Mouse (Mus musculus) testis, adult 2 months (tissue): ENCODE data around the gene Mok. TPM values are rescaled to one million over a fixed set of nuclear protein-coding genes. Genes with fewer than 3 reads are reported as not detected.

ENCODE experiments used
- H3K27ac ChIP-seq: fragments of 200-500 bp; 2 replicates; pipeline ENCODE4 v1.5.1; 2012; ENCODE audit warnings: low read depth, low read length; ENCODE audit not compliant: control insufficient read depth, insufficient read depth
- H3K27me3 ChIP-seq: fragments of 200-500 bp; 2 replicates; pipeline ENCODE4 v1.6.1; 2012; ENCODE audit warnings: mild to moderate bottlenecking, low read length, moderate library complexity; ENCODE audit not compliant: control insufficient read depth, insufficient read depth
- H3K36me3 ChIP-seq: fragments of 200-500 bp; 2 replicates; pipeline ENCODE4 v1.6.1; 2012; ENCODE audit warnings: mild to moderate bottlenecking, low read length; ENCODE audit not compliant: control insufficient read depth, insufficient read depth
- H3K4me1 ChIP-seq: fragments of 200-500 bp; 2 replicates; pipeline ENCODE4 v1.6.1; 2012; ENCODE audit warnings: low read length; ENCODE audit not compliant: control insufficient read depth, insufficient read depth
- H3K4me3 ChIP-seq: fragments of 200-500 bp; 2 replicates; pipeline ENCODE4 v1.5.1; 2012; ENCODE audit warnings: low read depth, mild to moderate bottlenecking, low read length, moderate library complexity, mixed read lengths; ENCODE audit not compliant: control insufficient read depth
- CTCF ChIP-seq: fragments of 200-500 bp; IDR thresholded peaks from 2 replicates; pipeline ENCODE4 v1.5.1; 2012; ENCODE audit warnings: low read depth, mild to moderate bottlenecking, inconsistent platforms, low read length, moderate library complexity; ENCODE audit not compliant: control insufficient read depth, insufficient read depth, insufficient replicate concordance
- POLR2A ChIP-seq: fragments of 200-500 bp; IDR thresholded peaks from 2 replicates; pipeline ENCODE4 v1.6.1; 2012; ENCODE audit warnings: low read depth, mild to moderate bottlenecking, inconsistent platforms, low read length, moderate library complexity; ENCODE audit not compliant: control insufficient read depth
- polyA plus RNA-seq: library from polyadenylated mRNA; depleted of rRNA; stranded (reverse); fragments of >200 nt; gene quantifications from 2 replicates; pipeline ENCODE4 v1.2.3, GENCODE M21; 2012

Gene Mok
- polyA plus RNA-seq, 1 experiment: 96.9 TPM

- peaks cover under 1% of the 10 kb centered on the region; the same call in 1 of the 2 replicates for H3K36me3 ChIP-seq
- H3K4me3 ChIP-seq: no peak overlapping the region
- no peak overlapping the region for H3K27ac ChIP-seq
- H3K27me3 ChIP-seq: no peaks in the 10 kb centered on the region
- H3K4me1 ChIP-seq: no peaks in the 10 kb centered on the region; the same call in 1 of the 2 replicates
- no peak for TF ChIP-seq POLR2A
- TF ChIP-seq CTCF: no peak
Measured at GRCm38 (mm10) chr12:110837192-110837841, 3.4 kb downstream of the Mok start.

GRCm38 (mm10) chr12:110836729-110837128 is 4.0 kb downstream of the Mok start:
- H3K4me3 ChIP-seq: no peak overlapping the region
- TF ChIP-seq CTCF: no peak
- H3K4me1 ChIP-seq: no peaks in the 10 kb centered on the region; the same call in 1 of the 2 replicates
- peaks cover 1% of the 10 kb centered on the region; the same call in 1 of the 2 replicates for H3K36me3 ChIP-seq
- H3K27me3 ChIP-seq: no peaks in the 10 kb centered on the region
- H3K27ac ChIP-seq: no peak overlapping the region

- Histone ChIP-seq H3K4me3 (no peak overlapping the region), H3K27ac (no peak overlapping the region), H3K4me1 (no peaks in the 10 kb centered on the region; the same call in 1 of the 2 replicates), H3K27me3 (no peaks in the 10 kb centered on the region), H3K36me3 (peaks cover 1% of the 10 kb centered on the region)
- TF ChIP-seq CTCF (no peak), POLR2A (no peak)
Measured at GRCm38 (mm10) chr12:110835182-110835581, 5.6 kb downstream of the Mok start.

- no peak overlapping the region for H3K27ac ChIP-seq
- H3K36me3 ChIP-seq: peaks cover 2% of the 10 kb centered on the region
- H3K4me3 ChIP-seq: no peak overlapping the region
Measured at GRCm38 (mm10) chr12:110830293-110831024, 10.3 kb downstream of the Mok start.

GRCm38 (mm10) chr12:110828908-110829307 is 11.8 kb downstream of the Mok start:
- Histone ChIP-seq H3K36me3 (peaks cover 2% of the 10 kb centered on the region), H3K27ac (no peak overlapping the region), H3K27me3 (no peaks in the 10 kb centered on the region), H3K4me1 (no peaks in the 10 kb centered on the region), H3K4me3 (no peak overlapping the region)
- no peak for TF ChIP-seq POLR2A
- TF ChIP-seq CTCF: no peak

More at GRCm38 (mm10) chr12:110830293-110831024, 10.3 kb downstream of the Mok start:
- TF ChIP-seq CTCF (no peak), POLR2A (no peak)
- H3K4me1 ChIP-seq: no peaks in the 10 kb centered on the region
- H3K27me3 ChIP-seq: no peaks in the 10 kb centered on the region

- Histone ChIP-seq H3K4me3 (no peak overlapping the region), H3K4me1 (no peaks in the 10 kb centered on the region), H3K36me3 (no peaks in the 10 kb centered on the region), H3K27ac (no peak overlapping the region), H3K27me3 (no peaks in the 10 kb centered on the region)
- TF ChIP-seq POLR2A: no peak
- no peak for TF ChIP-seq CTCF
Measured at GRCm38 (mm10) chr12:110822366-110822765, 18.4 kb downstream of the Mok start.

GRCm38 (mm10) chr12:110821787-110822186 is 19.0 kb downstream of the Mok start:
- no peak for TF ChIP-seq POLR2A
- TF ChIP-seq CTCF: no peak
- no peak overlapping the region for H3K27ac ChIP-seq
- H3K27me3 ChIP-seq: no peaks in the 10 kb centered on the region
- H3K4me3 ChIP-seq: no peak overlapping the region
- H3K4me1 ChIP-seq: no peaks in the 10 kb centered on the region
- no peaks in the 10 kb centered on the region for H3K36me3 ChIP-seq
